Mouse (Mus musculus) embryonic facial prominence, embryonic 13.5 days (tissue): ENCODE measurements around the gene Tiam2. TPM values are rescaled to one million over a fixed set of nuclear protein-coding genes. Genes with fewer than 3 reads are reported as not detected.

Experiments used
- ATAC-seq: fragments of 200-750 bp; cut with Nextera tagmentation; 2 replicates; pipeline ENCODE4 v1.8.0; 2017; ENCODE audit warnings: low read depth; ENCODE audit not compliant: insufficient number of reproducible peaks, insufficient read depth, low FRiP score, low TSS enrichment
- H3K27ac ChIP-seq: fragments of 300-500 bp; sonication (generic); 2 replicates; pipeline ENCODE4 v1.5.1; 2015; ENCODE audit warnings: moderate library complexity, mild to moderate bottlenecking, inconsistent platforms
- H3K27me3 ChIP-seq: fragments of 300-500 bp; sonication (generic); 2 replicates; pipeline ENCODE4 v1.6.1; 2015; ENCODE audit warnings: mild to moderate bottlenecking, inconsistent platforms
- H3K36me3 ChIP-seq: fragments of 300-500 bp; sonication (generic); 2 replicates; pipeline ENCODE4 v1.6.1; 2015; ENCODE audit warnings: mild to moderate bottlenecking, inconsistent platforms
- H3K4me1 ChIP-seq: fragments of 300-500 bp; sonication (generic); 2 replicates; pipeline ENCODE4 v1.6.1; 2015; ENCODE audit warnings: inconsistent platforms
- H3K4me2 ChIP-seq: fragments of 300-500 bp; sonication (generic); 2 replicates; pipeline ENCODE4 v1.6.1; 2015; ENCODE audit warnings: moderate library complexity, mild to moderate bottlenecking, inconsistent platforms
- H3K4me3 ChIP-seq: fragments of 300-500 bp; sonication (generic); 2 replicates; pipeline ENCODE4 v1.5.1; 2015; ENCODE audit warnings: mild to moderate bottlenecking, inconsistent platforms
- H3K9ac ChIP-seq: fragments of 300-500 bp; sonication (generic); 2 replicates; pipeline ENCODE4 v1.6.1; 2015; ENCODE audit warnings: mild to moderate bottlenecking, inconsistent platforms
- H3K9me3 ChIP-seq: fragments of 300-500 bp; sonication (generic); 2 replicates; pipeline ENCODE4 v1.6.1; 2016; ENCODE audit warnings: inconsistent platforms
- WGBS: fragments of 180-500 bp; shearing (Covaris S2); methylation state at CpG from one replicate; pipeline ENCODE4 v1.1.7; 2015; ENCODE audit warnings: mixed read lengths; 5-methylcytosine and 5-hydroxymethylcytosine counted together
- polyA plus RNA-seq: library from polyadenylated mRNA; unstranded; fragments of >200 nt; fragmentation: Nextera tagmentation; extraction: Ambion mirVana; gene quantifications from 2 replicates; pipeline ENCODE4 v1.2.1, GENCODE M21; 2015

The Tiam2 gene
- polyA plus RNA-seq, result 25.2 and 31.8 TPM in 2 replicates

- Histone ChIP-seq H3K9ac (peak within 1 kb of the TSS; percentile 83), H3K36me3 (no peaks in the 10 kb centered on the region), H3K27ac (peak within 1 kb of the TSS; percentile 83), H3K27me3 (no peaks in the 10 kb centered on the region), H3K9me3 (no peaks in the 10 kb centered on the region), H3K4me2 (peak within 1 kb of the TSS; percentile 79), H3K4me1 (peaks cover 39% of the 10 kb centered on the region), H3K4me3 (peak within 1 kb of the TSS; percentile 77)
- WGBS, result 1% methylated on average over 53 of the region's 55 CpGs
- ATAC-seq, result peak; percentile 80
These were observed at the start of gene Tiam2 for GRCm38 (mm10) chr17:3326148-3326902. Gene Tiam2, plus strand, starts transcription at chr17:3326573.

GRCm38 (mm10) chr17:3280321-3280720 is 46.1 kb upstream of the Tiam2 start:
- Histone ChIP-seq H3K27ac (peak overlapping the region; percentile 93), H3K9me3 (no peaks in the 10 kb centered on the region), H3K9ac (no peak overlapping the region), H3K4me1 (peaks cover 58% of the 10 kb centered on the region), H3K27me3 (no peaks in the 10 kb centered on the region), H3K4me2 (no peak overlapping the region), H3K4me3 (no peak overlapping the region), H3K36me3 (no peaks in the 10 kb centered on the region)
- ATAC-seq, result no peak
- WGBS, result 9% methylated on average over 2 of the region's 2 CpGs

GRCm38 (mm10) chr17:3281939-3282338 is 44.4 kb upstream of the Tiam2 start:
- Histone ChIP-seq H3K4me1 (peaks cover 62% of the 10 kb centered on the region), H3K27ac (peak overlapping the region; percentile 93), H3K9ac (0 out of 2 replicates have a peak overlapping the region, but pooled peaks have one; percentile 17), H3K4me3 (no peak overlapping the region), H3K36me3 (no peaks in the 10 kb centered on the region), H3K9me3 (no peaks in the 10 kb centered on the region), H3K27me3 (no peaks in the 10 kb centered on the region), H3K4me2 (peak overlapping the region; percentile 12; the same call in 1 of the 2 replicates)
- ATAC-seq, result peak; percentile 67
- WGBS, result 18% methylated on average over 5 of the region's 5 CpGs

GRCm38 (mm10) chr17:3285030-3285671 is 41.2 kb upstream of the Tiam2 start:
- no peak overlapping the region for H3K4me3 ChIP-seq
- peaks cover 51% of the 10 kb centered on the region for H3K4me1 ChIP-seq
- WGBS, result 36% methylated on average over 8 of the region's 8 CpGs
- no peaks in the 10 kb centered on the region for H3K36me3 ChIP-seq
- peak; percentile 11; the same call in 1 of the 2 replicates for ATAC-seq
- peak overlapping the region; percentile 51; the same call in 1 of the 2 replicates for H3K9ac ChIP-seq
- no peaks in the 10 kb centered on the region for H3K9me3 ChIP-seq
- H3K4me2 ChIP-seq, result no peak overlapping the region
- H3K27ac ChIP-seq, result peak overlapping the region; percentile 90
- no peaks in the 10 kb centered on the region for H3K27me3 ChIP-seq

GRCm38 (mm10) chr17:3286123-3286825 is 40.1 kb upstream of the Tiam2 start:
- no peak overlapping the region for H3K4me3 ChIP-seq
- WGBS, result 71% methylated on average over 8 of the region's 8 CpGs

GRCm38 (mm10) chr17:3288341-3288740 is 38.0 kb upstream of the Tiam2 start:
- H3K36me3 ChIP-seq, result peaks cover 8% of the 10 kb centered on the region
- no peak overlapping the region for H3K9ac ChIP-seq
- H3K4me1 ChIP-seq, result peaks cover 21% of the 10 kb centered on the region
- ATAC-seq, result no peak
- H3K9me3 ChIP-seq, result no peaks in the 10 kb centered on the region
- no peak overlapping the region for H3K4me3 ChIP-seq
- H3K4me2 ChIP-seq, result no peak overlapping the region
- H3K27ac ChIP-seq, result no peak overlapping the region
- 18% methylated on average over 6 of the region's 6 CpGs for WGBS
- H3K27me3 ChIP-seq, result no peaks in the 10 kb centered on the region

More at GRCm38 (mm10) chr17:3286123-3286825, 40.1 kb upstream of the Tiam2 start:
- no peaks in the 10 kb centered on the region for H3K27me3 ChIP-seq
- no peaks in the 10 kb centered on the region for H3K36me3 ChIP-seq
- H3K4me2 ChIP-seq, result no peak overlapping the region
- no peaks in the 10 kb centered on the region for H3K9me3 ChIP-seq
- peak overlapping the region; percentile 90; the same call in 1 of the 2 replicates for H3K27ac ChIP-seq
- no peak for ATAC-seq
- no peak overlapping the region for H3K9ac ChIP-seq
- H3K4me1 ChIP-seq, result peaks cover 41% of the 10 kb centered on the region

GRCm38 (mm10) chr17:3295097-3295496 is 31.3 kb upstream of the Tiam2 start:
- Histone ChIP-seq H3K9me3 (no peaks in the 10 kb centered on the region), H3K9ac (no peak overlapping the region)
- 54% methylated on average over 2 of the region's 2 CpGs for WGBS

GRCm38 (mm10) chr17:3299487-3299886 is 26.9 kb upstream of the Tiam2 start:
- Histone ChIP-seq H3K9me3 (no peaks in the 10 kb centered on the region), H3K4me2 (no peak overlapping the region), H3K4me1 (peaks cover 5% of the 10 kb centered on the region; the same call in 1 of the 2 replicates), H3K4me3 (no peak overlapping the region), H3K36me3 (0 out of 2 replicates have a peak, but pooled peaks cover 4% of the 10 kb centered on the region), H3K9ac (no peak overlapping the region), H3K27me3 (no peaks in the 10 kb centered on the region), H3K27ac (no peak overlapping the region)
- ATAC-seq, result no peak
- 70% methylated on average over 6 of the region's 6 CpGs for WGBS

More at GRCm38 (mm10) chr17:3295097-3295496, 31.3 kb upstream of the Tiam2 start:
- peaks cover 21% of the 10 kb centered on the region for H3K36me3 ChIP-seq
- no peak for ATAC-seq
- H3K27me3 ChIP-seq, result no peaks in the 10 kb centered on the region
- no peak overlapping the region for H3K4me2 ChIP-seq
- no peak overlapping the region for H3K27ac ChIP-seq
- peaks cover 5% of the 10 kb centered on the region; the same call in 1 of the 2 replicates for H3K4me1 ChIP-seq
- no peak overlapping the region for H3K4me3 ChIP-seq

GRCm38 (mm10) chr17:3305926-3306325 is 20.4 kb upstream of the Tiam2 start:
- ATAC-seq, result no peak
- Histone ChIP-seq H3K9me3 (no peaks in the 10 kb centered on the region), H3K9ac (no peak overlapping the region), H3K4me1 (peaks cover 13% of the 10 kb centered on the region), H3K27me3 (no peaks in the 10 kb centered on the region), H3K27ac (peak overlapping the region; percentile 71), H3K4me3 (no peak overlapping the region), H3K4me2 (no peak overlapping the region), H3K36me3 (no peaks in the 10 kb centered on the region)
- WGBS, result 20% methylated on average over 2 of the region's 2 CpGs

- Histone ChIP-seq H3K9ac (peak overlapping the region; percentile 58), H3K4me3 (peak overlapping the region; percentile 41), H3K4me1 (peaks cover 6% of the 10 kb centered on the region), H3K36me3 (no peaks in the 10 kb centered on the region), H3K9me3 (no peaks in the 10 kb centered on the region), H3K27me3 (no peaks in the 10 kb centered on the region), H3K4me2 (peak overlapping the region; percentile 60), H3K27ac (peak overlapping the region; percentile 83)
- ATAC-seq, result peak; percentile 97
- WGBS, result 5% methylated on average over 60 of the region's 60 CpGs
These were observed 12.4 kb upstream of the Tiam2 start for GRCm38 (mm10) chr17:3313711-3314624.
